Mouse (Mus musculus) layer of hippocampus, postnatal 36 days (tissue): ENCODE data around the gene Ermard. TPM values are rescaled to one million over a fixed set of nuclear protein-coding genes. Genes with fewer than 3 reads are reported as not detected.

Source experiments
- DNase-seq, 2 experiments: peaks; one replicate each; pipeline ENCODE4 v3.0.0; 2022
- total RNA-seq, 2 experiments: library from RNA; stranded (reverse); gene quantifications; 2 replicates each; pipeline ENCODE4 v1.2.3; 2021

Gene Ermard
- total RNA-seq, 2 experiments from 2014 or later: 47.6 to 61.7 TPM

GRCm38 (mm10) chr17:15120569-15120968 is 79.6 kb downstream of the Ermard start:
- DNase-seq: no peak

GRCm38 (mm10) chr17:15129630-15130287 is 88.8 kb downstream of the Ermard start:
- no peak for DNase-seq

GRCm38 (mm10) chr17:15130288-15130656 is 89.3 kb downstream of the Ermard start:
- no peak for DNase-seq

GRCm38 (mm10) chr17:15134905-15135669 is 94.1 kb downstream of the Ermard start:
- DNase-seq: no peak

GRCm38 (mm10) chr17:15137443-15137842 is 96.4 kb downstream of the Ermard start:
- DNase-seq: no peak

Other genes starting within 250 kb of the Ermard start
- gene Wdr27, start 98.0 kb upstream of the Ermard start, total RNA-seq: 1 to 10 TPM; 2.4 to 3.0 TPM
- gene 1600012H06Rik, start 98.0 kb upstream of the Ermard start, total RNA-seq: 10 to 100 TPM; 15.6 to 15.7 TPM
- gene Phf10, start 79.9 kb upstream of the Ermard start, total RNA-seq: 10 to 100 TPM; 59.6 to 61.6 TPM
- gene 9030025P20Rik, start 62.7 kb upstream of the Ermard start, total RNA-seq: 1 to 10 TPM; 7.3 to 8.5 TPM
- gene Gm3417, start 62.4 kb upstream of the Ermard start, total RNA-seq: under 1 TPM in 1 of 2 experiments, not detected in 1; 0.60 TPM
- gene Gm3435, start 31.0 kb upstream of the Ermard start, total RNA-seq: 1 to 10 TPM; 5.4 to 7.7 TPM
- gene Tcte3, start 280 bp downstream of the Ermard start, total RNA-seq: 1 to 10 TPM in 1 of 2 experiments, not detected in 1; 1.1 TPM
- gene Gm3448, start 329 bp downstream of the Ermard start, total RNA-seq: 10 to 100 TPM in 1 of 2 experiments, 1 to 10 TPM in 1; 8.6 to 10.7 TPM